ENCODE assay signal across 11 mouse cellular contexts in genomic region chr13:45416621-45417057, GRCm38 (mm10). TPM values are rescaled to one million over a fixed set of nuclear protein-coding genes. Genes with fewer than 3 reads are reported as not detected.
A peak's percentile ranks its signal among the peaks of the same experiment; 100 is the strongest.
DNase-seq lines count a peak whose midpoint lies in the region; ATAC-seq and TF ChIP-seq lines count a peak whose summit lies in the region.
"Had no signal": no experiment of that assay in that cellular context is flagged by ENCODE, and none has a peak within 500 bp of the region (broad histone marks: within the 10 kb centered on the region; RNA-seq: fewer than 3 reads in every experiment).

No protein-coding gene starts in this region.

- no peaks in the 10 kb centered on the region for H3K36me3 ChIP-seq in forebrain, embryonic 11.5 days (ENCODE audit: control insufficient read depth, insufficient read depth, low read length)
- peaks cover 4% of the 10 kb centered on the region; the same call in 1 of the 2 replicates for H3K36me3 ChIP-seq in intestine, postnatal 0 days (ENCODE audit: control insufficient read depth, insufficient read depth)
- peaks cover 16% of the 10 kb centered on the region for H3K36me3 ChIP-seq in neural tube, embryonic 13.5 days

- H3K9ac ChIP-seq in forebrain, embryonic 11.5 days (ENCODE audit: low read length), result peak overlapping the region; percentile 28; the same call in 1 of the 2 replicates
- H3K9ac ChIP-seq in intestine, postnatal 0 days (ENCODE audit: low read depth, low read length), result no peak overlapping the region
- no peak overlapping the region for H3K9ac ChIP-seq in neural tube, embryonic 13.5 days
- H3K9ac ChIP-seq: heart, embryonic 15.5 days had no signal

- peaks cover 7% of the 10 kb centered on the region for H3K4me1 ChIP-seq in forebrain, embryonic 11.5 days (replicated peaks; ENCODE audit: control insufficient read depth, insufficient read depth, low read length)
- H3K4me1 ChIP-seq in intestine, postnatal 0 days (replicated peaks; ENCODE audit: control insufficient read depth, insufficient read depth, low read length), result no peaks in the 10 kb centered on the region
- peaks cover 34% of the 10 kb centered on the region for H3K4me1 ChIP-seq in neural tube, embryonic 13.5 days (replicated peaks)

- no peak overlapping the region; the same call in 1 of the 2 replicates for H3K27ac ChIP-seq in forebrain, embryonic 11.5 days (ENCODE audit: low read depth, low read length)
- H3K27ac ChIP-seq in intestine, postnatal 0 days (ENCODE audit: low read depth, low read length), result no peak overlapping the region
- H3K27ac ChIP-seq in neural tube, embryonic 13.5 days (replicated peaks), result no peak overlapping the region
- H3K27ac ChIP-seq: heart, embryonic 15.5 days had no signal

- peak overlapping the region; percentile 31; the same call in 1 of the 2 replicates for H3K4me2 ChIP-seq in forebrain, embryonic 11.5 days (ENCODE audit: low read depth, low read length, severe bottlenecking)
- 0 out of 2 replicates have a peak overlapping the region, but pooled peaks have one; percentile 13 for H3K4me2 ChIP-seq in intestine, postnatal 0 days (replicated peaks; ENCODE audit: low read depth)
- H3K4me2 ChIP-seq in neural tube, embryonic 13.5 days, result peak overlapping the region; percentile 18; the same call in 1 of the 2 replicates
- H3K4me2 ChIP-seq: heart, embryonic 15.5 days had no signal

- 29% methylated on average over 14 of the region's 14 CpGs for WGBS in forebrain, embryonic 11.5 days
- 54% methylated on average over 14 of the region's 14 CpGs for WGBS in intestine, postnatal 0 days
- 43% methylated on average over 14 of the region's 14 CpGs for WGBS in neural tube, embryonic 13.5 days

- peak; percentile 58; the same call in 1 of the 2 replicates for ATAC-seq in forebrain, embryonic 11.5 days (replicated peaks; ENCODE audit: low FRiP score)
- no peak for ATAC-seq in intestine, postnatal 0 days
- no peak for ATAC-seq in neural tube, embryonic 13.5 days (ENCODE audit: low read depth)

- TF ChIP-seq CTCF in intestine, postnatal 0 days (IDR thresholded peaks at IDR 0.05; ENCODE audit: low read depth), result no peak

- DNase-seq in kidney, postnatal 10 days, result peak; percentile 37
- DNase-seq in kidney, postnatal 36 days, result no peak
- DNase-seq in forebrain, embryonic 11.5 days (ENCODE audit: low spot score), result peak; percentile 61
- no peak for DNase-seq in adrenal gland, adult 2 months
- no peak for DNase-seq in frontal cortex, postnatal 10 days (ENCODE audit: low spot score in 2 of 2)
- no peak for DNase-seq in left cerebral cortex, postnatal 4 days
- DNase-seq: layer of hippocampus, adult 9-11 months; thymus, adult 2 months had no signal

- H3K27me3 ChIP-seq in forebrain, embryonic 11.5 days (ENCODE audit: control insufficient read depth, insufficient read depth, low read length), result no peaks in the 10 kb centered on the region
- no peaks in the 10 kb centered on the region for H3K27me3 ChIP-seq in intestine, postnatal 0 days (replicated peaks; ENCODE audit: control insufficient read depth, insufficient read depth, low read length)
- 0 out of 2 replicates have a peak, but pooled peaks cover 6% of the 10 kb centered on the region for H3K27me3 ChIP-seq in neural tube, embryonic 13.5 days
- H3K27me3 ChIP-seq: heart, embryonic 15.5 days had no signal

- no peaks in the 10 kb centered on the region for H3K9me3 ChIP-seq in forebrain, embryonic 11.5 days (ENCODE audit: control insufficient read depth, low read length)
- no peaks in the 10 kb centered on the region for H3K9me3 ChIP-seq in intestine, postnatal 0 days (ENCODE audit: control insufficient read depth)
- no peaks in the 10 kb centered on the region for H3K9me3 ChIP-seq in neural tube, embryonic 13.5 days
- H3K9me3 ChIP-seq: heart, embryonic 15.5 days had no signal

- H3K4me3 ChIP-seq in forebrain, embryonic 11.5 days (ENCODE audit: low read depth, low read length), result no peak overlapping the region
- no peak overlapping the region for H3K4me3 ChIP-seq in intestine, postnatal 0 days (ENCODE audit: low read depth, low read length)
- H3K4me3 ChIP-seq in neural tube, embryonic 13.5 days, result no peak overlapping the region
- H3K4me3 ChIP-seq: heart, embryonic 15.5 days had no signal

- intact Hi-C loops in left cerebral cortex, postnatal 4 days (cut with DNase I), result no loop called here

RNA-seq across cellular contexts. Expression of gene Mylip, which starts 27.1 kb away (rescaled TPM):
- polyA plus RNA-seq in forebrain, embryonic 11.5 days (2014; fragmentation: Nextera tagmentation; extraction: Ambion mirVana), result 3.6 and 4.9 TPM in 2 replicates
- polyA plus RNA-seq in intestine, postnatal 0 days (2015; fragmentation: Nextera tagmentation; extraction: Ambion mirVana), result 2.1 and 2.2 TPM in 2 replicates
- polyA plus RNA-seq in neural tube, embryonic 13.5 days (2015; fragmentation: Nextera tagmentation; extraction: Ambion mirVana), result 7.9 and 10.0 TPM in 2 replicates
- 10 to 100 TPM in 1 of 2 experiments, 1 to 10 TPM in 1; 6.6 to 13.6 TPM for total RNA-seq in adrenal gland, adult 2 months (2021)
- polyA plus RNA-seq in adrenal gland, adult 2 months (2012; rRNA removed), result 6.4 and 9.9 TPM in 2 replicates
- total RNA-seq in left cerebral cortex, postnatal 4 days (2021), result 10 to 100 TPM; 18.5 to 20.0 TPM

Comparison
In these comparisons a context has a peak if more than half of its experiments do, and no peak if none do; other contexts are left out.
1. DNase-seq: peak in kidney, postnatal 10 days (single experiment) and forebrain, embryonic 11.5 days (single experiment); none in kidney, postnatal 36 days (0 of 2), adrenal gland, adult 2 months (single experiment), frontal cortex, postnatal 10 days (0 of 2) and left cerebral cortex, postnatal 4 days (single experiment).
2. Peak in every context shown above with its lines, with median percentiles within 50 percentile points of each other: H3K4me2 ChIP-seq.